Mouse (Mus musculus): ENCODE measurements around the gene Gm20458. TPM values are rescaled to one million over a fixed set of nuclear protein-coding genes. Genes with fewer than 3 reads are reported as not detected.

Gm20458 gene
- polyA plus RNA-seq, 1 experiment from 2014 or later = 7.7 TPM

DNA sequence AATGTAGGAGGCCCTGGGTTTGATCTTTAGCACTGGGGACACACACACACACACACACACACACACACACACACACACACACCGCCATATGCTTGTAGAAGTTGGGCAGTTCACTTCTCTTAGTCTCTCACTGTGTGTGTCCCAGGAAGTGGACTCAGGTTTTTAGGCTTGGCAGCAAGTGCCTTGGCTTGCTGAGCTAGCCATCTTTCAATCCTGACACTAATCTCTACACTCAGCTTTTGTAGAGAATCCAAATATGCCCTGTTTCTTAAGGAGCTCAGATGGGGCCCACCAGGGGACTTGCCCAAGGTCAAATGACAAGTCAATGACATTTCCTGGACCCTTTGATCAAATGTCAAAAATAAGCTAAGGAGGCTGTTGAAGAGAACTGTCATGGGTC lies 4.4 kb upstream of the Gm20458 start:
- H3K9ac ChIP-seq = no peak overlapping the region; the same call in 1 of the 2 replicates

DNA sequence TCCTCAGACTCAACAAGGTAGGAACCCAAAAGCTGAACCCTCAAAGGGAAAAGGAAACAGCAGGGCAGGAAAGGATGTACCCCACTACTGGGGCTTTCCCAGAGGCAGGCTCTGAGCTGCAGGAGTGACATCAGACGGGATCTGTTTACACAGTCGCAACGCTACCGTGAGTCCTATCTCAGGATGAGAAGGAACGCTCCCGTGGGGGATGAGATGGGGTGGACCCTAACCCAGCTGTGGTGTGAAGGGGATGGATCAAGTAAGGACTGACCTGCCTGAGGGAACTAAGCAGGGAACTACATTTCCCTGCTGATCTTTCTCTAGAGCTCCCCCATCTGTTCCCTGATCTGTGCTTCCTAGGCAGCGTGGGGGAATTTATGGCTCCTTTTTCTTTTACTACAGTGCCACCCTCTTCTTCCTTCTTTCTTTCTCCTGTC lies 3.9 kb upstream of the Gm20458 start, which contains the start of gene Sys1:
Gene Sys1 (plus strand): TSS at position 101 of the 437 bp plus-strand sequence.
- WGBS = 1% methylated on average over 7 of the region's 7 CpGs

More for the DNA sequence above, 4.4 kb upstream of the Gm20458 start:
- no peaks in the 10 kb centered on the region for H3K27me3 ChIP-seq
- H3K4me1 ChIP-seq = peaks cover 53% of the 10 kb centered on the region
- peak overlapping the region; percentile 51 for H3K4me2 ChIP-seq
- H3K4me3 ChIP-seq (replicated peaks) = peak overlapping the region; percentile 22; the same call in 1 of the 2 replicates
- no peaks in the 10 kb centered on the region for H3K36me3 ChIP-seq
- no peaks in the 10 kb centered on the region for H3K9me3 ChIP-seq (replicated peaks)
- 85% methylated on average over 1 of the region's 1 CpGs for WGBS
- no peak for ATAC-seq (replicated peaks; ENCODE audit: low FRiP score)
- peak overlapping the region; percentile 93 for H3K27ac ChIP-seq

DNA sequence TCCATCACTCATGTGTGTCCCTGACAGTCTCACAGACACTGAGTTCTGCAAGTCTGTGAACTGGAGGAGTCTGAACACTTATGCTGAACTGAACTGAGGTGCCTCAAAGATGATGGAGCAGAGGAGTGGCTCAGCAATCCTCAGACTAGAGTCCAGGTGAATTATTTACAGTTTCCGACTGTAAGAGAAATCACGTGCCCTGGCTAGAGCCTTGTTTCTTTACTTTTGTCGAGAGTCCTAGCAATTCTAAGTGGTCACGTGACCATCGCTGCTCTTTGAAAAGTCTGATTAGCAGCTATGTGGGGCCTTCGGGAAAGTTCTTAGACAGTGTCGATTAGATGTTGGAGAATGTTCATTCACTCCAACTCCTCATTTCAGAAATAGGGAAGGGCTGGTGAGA lies 2.8 kb upstream of the Gm20458 start:
- Histone ChIP-seq H3K27ac (peak overlapping the region; percentile 93), H3K27me3 (no peaks in the 10 kb centered on the region), H3K4me1 (peaks cover 48% of the 10 kb centered on the region), H3K36me3 (peaks cover 1% of the 10 kb centered on the region; the same call in 1 of the 2 replicates), H3K9me3 (replicated peaks) (no peaks in the 10 kb centered on the region), H3K9ac (no peak overlapping the region), H3K4me3 (replicated peaks) (no peak overlapping the region), H3K4me2 (no peak overlapping the region)
- 53% methylated on average over 7 of the region's 7 CpGs for WGBS
- ATAC-seq (replicated peaks; ENCODE audit: low FRiP score) = no peak

More for the DNA sequence above, 3.9 kb upstream of the Gm20458 start, which contains the start of gene Sys1:
- H3K4me3 ChIP-seq (replicated peaks) = peak within 1 kb of the TSS; percentile 22
- peak within 1 kb of the TSS; percentile 43 for H3K9ac ChIP-seq
- peak within 1 kb of the TSS; percentile 51 for H3K4me2 ChIP-seq
- no peaks in the 10 kb centered on the region for H3K9me3 ChIP-seq (replicated peaks)
- H3K36me3 ChIP-seq = no peaks in the 10 kb centered on the region
- H3K4me1 ChIP-seq = peaks cover 52% of the 10 kb centered on the region
- peak within 1 kb of the TSS; percentile 93 for H3K27ac ChIP-seq
- H3K27me3 ChIP-seq = no peaks in the 10 kb centered on the region
- ATAC-seq (replicated peaks; ENCODE audit: low FRiP score) = no peak

DNA sequence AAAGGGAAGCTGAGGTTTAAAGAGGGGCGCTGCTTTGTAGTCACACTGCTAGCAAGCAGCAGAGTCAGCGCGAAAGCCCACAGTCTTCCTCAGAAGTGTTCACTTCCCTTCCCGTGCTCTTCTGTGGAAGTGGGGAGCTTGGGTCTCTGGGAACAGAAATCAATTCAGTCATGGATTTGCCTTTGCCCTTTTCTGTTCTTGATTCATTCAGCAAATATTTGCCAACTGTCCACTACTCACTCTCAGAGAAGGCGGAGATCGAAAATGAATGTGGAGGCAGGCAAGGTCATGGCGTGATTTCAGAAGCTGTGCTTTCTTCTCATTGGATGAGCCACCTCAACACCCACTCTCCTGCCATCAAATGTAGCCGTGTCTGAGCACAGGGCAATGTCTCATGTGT lies 2.2 kb upstream of the Gm20458 start:
- Histone ChIP-seq H3K4me1 (peaks cover 46% of the 10 kb centered on the region), H3K36me3 (peaks cover 7% of the 10 kb centered on the region), H3K27me3 (no peaks in the 10 kb centered on the region), H3K9ac (no peak overlapping the region), H3K9me3 (replicated peaks) (no peaks in the 10 kb centered on the region), H3K27ac (peak overlapping the region; percentile 93), H3K4me3 (replicated peaks) (no peak overlapping the region), H3K4me2 (no peak overlapping the region)
- ATAC-seq (replicated peaks; ENCODE audit: low FRiP score) = no peak
- WGBS = 84% methylated on average over 8 of the region's 8 CpGs

DNA sequence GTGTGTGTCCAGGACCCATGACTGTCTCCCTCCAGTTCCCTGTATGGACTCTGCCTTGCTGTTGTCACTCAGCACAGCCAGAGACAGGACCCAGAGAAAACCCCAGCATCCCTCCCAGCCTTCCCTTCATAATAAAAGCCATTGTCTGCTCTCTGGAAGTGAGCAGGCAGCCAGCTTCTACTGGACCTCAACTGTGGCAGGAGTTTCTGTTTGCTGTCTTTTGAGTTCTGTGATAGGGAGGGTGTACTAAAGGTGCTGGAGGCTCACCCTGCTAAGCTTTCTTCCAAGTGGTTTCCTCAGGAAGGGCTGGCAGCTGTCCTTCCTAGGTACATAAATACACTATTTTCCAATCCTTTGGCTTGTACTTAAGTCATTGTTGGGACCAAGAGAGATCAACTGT lies 4.4 kb downstream of the Gm20458 start:
- no peak overlapping the region for H3K27ac ChIP-seq
- no peak for ATAC-seq (replicated peaks; ENCODE audit: low FRiP score)
- no peaks in the 10 kb centered on the region for H3K9me3 ChIP-seq (replicated peaks)
- no peaks in the 10 kb centered on the region for H3K27me3 ChIP-seq
- H3K9ac ChIP-seq = no peak overlapping the region
- no peak overlapping the region for H3K4me3 ChIP-seq (replicated peaks)
- H3K4me1 ChIP-seq = peaks cover 8% of the 10 kb centered on the region
- H3K36me3 ChIP-seq = peaks cover 41% of the 10 kb centered on the region
- no peak overlapping the region for H3K4me2 ChIP-seq

DNA sequence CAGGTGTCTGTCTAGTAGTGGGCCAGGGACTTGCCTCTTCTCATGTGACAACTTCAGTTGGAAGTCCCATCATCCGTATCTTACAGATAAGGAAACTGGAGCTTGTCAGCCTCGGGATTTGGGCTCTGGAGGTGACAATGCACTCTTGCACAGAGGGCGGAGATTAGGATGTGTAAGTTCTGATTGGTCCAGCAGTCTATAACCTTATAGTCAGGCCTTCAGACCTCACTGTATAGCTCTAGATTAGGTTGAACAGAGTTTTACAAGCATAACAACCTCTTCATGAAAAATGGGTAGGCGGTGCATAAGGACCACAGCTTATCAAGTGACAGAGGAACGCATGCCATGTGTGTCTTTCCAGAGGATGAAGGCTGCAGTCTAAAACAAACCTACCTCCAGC lies 6.0 kb downstream of the Gm20458 start:
- H3K4me1 ChIP-seq = peaks cover 6% of the 10 kb centered on the region
- no peaks in the 10 kb centered on the region for H3K9me3 ChIP-seq (replicated peaks)
- H3K9ac ChIP-seq = no peak overlapping the region
- 79% methylated on average over 5 of the region's 5 CpGs for WGBS
- H3K36me3 ChIP-seq = peaks cover 41% of the 10 kb centered on the region
- H3K27ac ChIP-seq = no peak overlapping the region
- H3K4me3 ChIP-seq (replicated peaks) = no peak overlapping the region
- H3K4me2 ChIP-seq = no peak overlapping the region
- no peaks in the 10 kb centered on the region for H3K27me3 ChIP-seq
- no peak for ATAC-seq (replicated peaks; ENCODE audit: low FRiP score)

DNA sequence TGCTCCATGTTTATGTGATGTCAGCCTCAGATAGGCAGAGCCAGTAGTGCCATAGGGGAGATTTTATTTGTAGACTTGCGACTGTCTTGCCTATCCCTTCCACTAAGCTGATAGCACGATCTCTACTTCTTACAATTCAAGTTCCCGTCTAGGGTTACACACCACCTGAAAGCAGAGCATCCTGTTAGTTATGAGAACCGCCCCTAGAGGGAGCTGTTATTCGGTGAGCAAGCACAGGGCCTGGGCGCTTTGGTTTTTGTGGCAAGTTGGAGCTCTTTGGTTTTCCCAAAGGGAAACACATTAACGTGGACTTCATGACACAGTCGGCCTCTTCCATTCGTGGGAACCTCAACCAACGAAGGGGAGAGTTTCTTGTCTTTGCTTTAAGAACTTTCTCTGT lies 9.5 kb downstream of the Gm20458 start:
- H3K4me3 ChIP-seq (replicated peaks) = no peak overlapping the region
- peaks cover 29% of the 10 kb centered on the region for H3K36me3 ChIP-seq
- no peak overlapping the region for H3K9ac ChIP-seq
- H3K9me3 ChIP-seq (replicated peaks) = no peaks in the 10 kb centered on the region
- no peak overlapping the region for H3K4me2 ChIP-seq
- H3K27me3 ChIP-seq = no peaks in the 10 kb centered on the region
- no peak overlapping the region for H3K27ac ChIP-seq
- WGBS = 29% methylated on average over 10 of the region's 10 CpGs
- no peak for ATAC-seq (replicated peaks; ENCODE audit: low FRiP score)
- no peaks in the 10 kb centered on the region for H3K4me1 ChIP-seq

DNA sequence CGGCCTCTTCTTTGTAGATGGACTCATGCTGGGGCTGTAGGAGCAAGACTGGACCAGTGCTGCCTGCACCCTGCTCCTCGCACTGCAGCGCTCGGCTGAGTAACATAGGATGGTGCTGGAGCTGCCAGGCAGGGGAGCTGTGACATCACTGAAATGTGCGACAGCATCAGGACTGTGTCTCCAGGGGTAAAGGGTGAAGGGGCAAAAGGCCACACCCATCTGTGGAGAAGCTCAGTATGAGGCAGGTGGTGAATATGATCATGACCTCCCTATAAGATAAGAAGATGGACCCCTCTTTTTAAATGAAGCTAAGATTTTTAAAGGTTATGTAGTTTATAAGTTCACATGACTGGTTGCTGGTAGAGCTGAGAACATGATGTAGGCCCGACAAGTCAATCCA lies 12.9 kb downstream of the Gm20458 start, which contains the start of gene Trp53tg5:
Gene Trp53tg5 (minus strand): TSS at position 101 of the 400 bp plus-strand sequence.
- H3K9ac ChIP-seq = no peak within 1 kb of the TSS
- no peak within 1 kb of the TSS for H3K4me2 ChIP-seq
- H3K4me3 ChIP-seq (replicated peaks) = no peak within 1 kb of the TSS
- no peaks in the 10 kb centered on the region for H3K27me3 ChIP-seq
- ATAC-seq (replicated peaks; ENCODE audit: low FRiP score) = no peak
- WGBS = 80% methylated on average over 6 of the region's 6 CpGs
- H3K36me3 ChIP-seq = peaks cover 17% of the 10 kb centered on the region; the same call in 1 of the 2 replicates
- no peaks in the 10 kb centered on the region for H3K4me1 ChIP-seq
- H3K9me3 ChIP-seq (replicated peaks) = no peaks in the 10 kb centered on the region
- no peak within 1 kb of the TSS for H3K27ac ChIP-seq

DNA sequence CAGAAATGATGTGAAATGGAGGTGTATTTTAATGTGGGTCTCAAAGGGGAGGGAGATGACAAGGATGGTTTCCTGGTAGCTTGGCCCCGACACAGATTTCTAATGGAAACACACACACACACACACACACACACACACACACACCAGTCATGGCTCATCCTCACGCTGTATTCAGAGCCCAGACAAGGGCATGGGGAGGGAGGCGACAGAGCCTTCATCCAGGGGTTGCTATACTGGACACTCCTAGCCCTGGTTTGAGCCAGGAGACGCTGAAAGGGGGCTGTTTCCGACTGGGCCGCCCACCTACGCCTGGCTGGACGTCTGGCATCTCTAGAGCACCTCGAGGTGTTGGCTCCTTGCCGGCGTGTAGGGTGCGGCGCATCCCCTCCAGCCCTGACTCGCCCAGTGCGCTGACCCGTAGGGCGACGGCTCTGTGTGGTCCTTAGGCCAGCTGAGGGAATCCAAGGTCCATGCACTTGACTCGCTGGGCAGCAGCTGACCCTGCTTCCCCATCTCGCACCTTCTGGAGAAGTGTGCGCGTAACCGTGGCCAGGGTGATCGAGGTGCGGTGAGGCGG lies 25.0 kb downstream of the Gm20458 start, which contains the start of gene Dbndd2:
Gene Dbndd2 (plus strand): TSS at position 426 of the 577 bp plus-strand sequence.
- peak; percentile 79 for ATAC-seq (replicated peaks; ENCODE audit: low FRiP score)
- Histone ChIP-seq H3K27me3 (peaks cover 11% of the 10 kb centered on the region), H3K4me3 (replicated peaks) (peak within 1 kb of the TSS; percentile 82), H3K36me3 (peaks cover 12% of the 10 kb centered on the region), H3K9ac (peak within 1 kb of the TSS; percentile 70), H3K4me2 (peak within 1 kb of the TSS; percentile 100), H3K4me1 (peaks cover 28% of the 10 kb centered on the region), H3K27ac (peak within 1 kb of the TSS; percentile 43), H3K9me3 (replicated peaks) (no peaks in the 10 kb centered on the region)
- 1% methylated on average over 26 of the region's 26 CpGs for WGBS

DNA sequence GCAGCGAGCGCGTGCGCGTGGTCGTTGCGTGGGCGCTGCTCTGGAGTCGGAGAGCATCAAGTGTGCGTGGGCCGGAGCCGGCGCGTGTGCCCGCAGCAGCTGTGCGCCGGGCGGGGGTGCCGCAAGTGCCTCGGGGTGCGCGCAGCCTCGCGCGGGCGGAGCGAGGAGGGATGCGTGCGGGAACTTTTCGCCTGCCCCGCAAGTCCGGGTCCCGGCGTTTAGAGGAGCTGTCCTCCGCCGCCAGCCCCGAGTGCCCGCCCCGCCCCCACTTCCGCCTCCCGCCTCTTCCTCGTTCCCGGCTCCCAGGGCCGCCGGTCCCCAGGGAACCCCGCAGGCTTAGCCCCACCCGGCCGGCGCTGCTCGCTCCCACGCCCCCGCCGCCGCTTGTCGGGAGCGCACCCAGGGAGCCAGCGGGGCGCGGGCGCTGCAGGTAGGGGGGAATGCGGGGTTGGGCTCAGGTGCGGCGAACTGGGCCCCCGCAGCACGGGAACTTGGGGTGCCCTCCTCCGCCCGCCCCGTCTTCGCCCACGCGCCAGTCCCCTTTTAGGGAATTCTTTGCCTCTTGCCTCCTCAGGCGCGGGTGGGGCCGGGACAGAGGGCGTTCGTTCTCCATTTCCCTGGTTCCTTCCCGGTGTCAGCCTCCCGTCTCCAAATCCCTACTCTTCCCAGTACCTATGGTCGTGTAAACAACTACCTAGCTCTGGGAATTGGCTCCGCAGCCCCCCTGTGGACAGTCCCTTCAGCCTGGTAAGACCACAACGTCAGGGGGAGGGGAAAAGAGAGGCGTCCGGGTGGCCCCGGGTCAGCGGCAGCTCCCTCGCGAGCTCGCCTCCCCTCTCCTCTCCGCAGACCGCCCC lies 25.7 kb downstream of the Gm20458 start:
- H3K4me2 ChIP-seq = peak overlapping the region; percentile 100
- peaks cover 12% of the 10 kb centered on the region for H3K36me3 ChIP-seq
- peak; percentile 57 for ATAC-seq (replicated peaks; ENCODE audit: low FRiP score)
- H3K4me3 ChIP-seq (replicated peaks) = peak overlapping the region; percentile 82
- no peaks in the 10 kb centered on the region for H3K9me3 ChIP-seq (replicated peaks)
- peaks cover 28% of the 10 kb centered on the region for H3K4me1 ChIP-seq
- H3K27me3 ChIP-seq = peaks cover 11% of the 10 kb centered on the region
- under 1% methylated on average over 82 of the region's 90 CpGs for WGBS
- peak overlapping the region; percentile 43 for H3K27ac ChIP-seq
- peak overlapping the region; percentile 70 for H3K9ac ChIP-seq

DNA sequence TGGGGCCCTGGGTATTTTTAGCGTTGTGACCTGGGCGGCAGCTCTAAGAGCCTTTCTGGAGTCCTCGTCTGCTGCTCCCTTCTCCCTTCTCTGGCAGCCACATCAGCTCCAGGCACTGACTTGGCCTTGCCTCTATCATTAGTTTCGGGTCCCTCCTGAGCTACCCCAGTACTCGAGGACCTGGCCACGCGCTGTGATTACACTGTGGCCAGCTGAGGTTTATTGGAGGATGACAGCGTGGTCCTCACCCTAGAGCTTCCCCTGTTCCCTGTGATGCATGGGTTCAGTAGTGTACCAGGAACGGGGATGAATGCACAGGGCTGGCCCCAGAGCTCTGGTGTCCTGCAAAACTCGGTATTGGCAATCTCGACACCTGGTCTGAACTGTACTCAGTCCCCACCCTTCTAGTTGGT lies 26.4 kb downstream of the Gm20458 start:
- 10% methylated on average over 11 of the region's 11 CpGs for WGBS
- Histone ChIP-seq H3K9me3 (replicated peaks) (no peaks in the 10 kb centered on the region), H3K4me2 (peak overlapping the region; percentile 100), H3K27me3 (peaks cover 11% of the 10 kb centered on the region), H3K9ac (peak overlapping the region; percentile 70), H3K4me3 (replicated peaks) (peak overlapping the region; percentile 82), H3K27ac (no peak overlapping the region), H3K36me3 (peaks cover 12% of the 10 kb centered on the region), H3K4me1 (peaks cover 28% of the 10 kb centered on the region)
- ATAC-seq (replicated peaks; ENCODE audit: low FRiP score) = peak; percentile 49

DNA sequence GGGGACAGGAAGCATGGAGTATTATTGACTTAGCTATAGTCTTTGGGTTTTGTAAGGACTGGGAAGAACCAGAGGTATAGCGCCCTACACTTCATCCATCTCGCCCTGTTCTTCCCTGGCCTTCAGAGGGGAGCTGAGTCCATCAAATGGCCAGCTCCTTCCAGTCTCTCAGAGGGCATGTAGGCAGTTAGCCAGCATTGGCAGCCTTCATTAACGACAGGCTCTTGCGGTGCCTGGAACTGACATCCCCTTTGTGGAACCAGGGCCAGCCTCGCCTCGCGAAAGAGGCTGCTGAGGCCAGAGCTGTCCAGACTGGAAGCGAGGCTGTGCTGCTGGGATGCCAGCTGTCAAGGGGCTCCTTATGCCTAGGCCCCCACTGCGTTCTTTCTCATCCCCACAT lies 27.0 kb downstream of the Gm20458 start:
- H3K4me2 ChIP-seq = peak overlapping the region; percentile 100; the same call in 1 of the 2 replicates
- H3K9ac ChIP-seq = no peak overlapping the region
- H3K9me3 ChIP-seq (replicated peaks) = no peaks in the 10 kb centered on the region
- WGBS = 78% methylated on average over 9 of the region's 9 CpGs
- no peak overlapping the region for H3K27ac ChIP-seq
- peaks cover 28% of the 10 kb centered on the region for H3K4me1 ChIP-seq
- no peak overlapping the region for H3K4me3 ChIP-seq (replicated peaks)
- H3K27me3 ChIP-seq = peaks cover 11% of the 10 kb centered on the region
- peaks cover 12% of the 10 kb centered on the region for H3K36me3 ChIP-seq
- ATAC-seq (replicated peaks; ENCODE audit: low FRiP score) = no peak
